Mouse (Mus musculus): Measurements from ENCODE around the gene Susd6. TPM values are rescaled to one million over a fixed set of nuclear protein-coding genes. Genes with fewer than 3 reads are reported as not detected.
A peak's percentile ranks its signal among the peaks of the same experiment; 100 is the strongest.

Susd6 gene
- polyA plus RNA-seq, 1 experiment from 2014 or later: 22.4 TPM

GRCm38 (mm10) chr12:80798271-80798670 is 8.0 kb downstream of the Susd6 start:
- Histone ChIP-seq H3K27ac (ENCODE audit: poor library complexity, severe bottlenecking) (no peak overlapping the region), H3K36me3 (0 out of 2 replicates have a peak, but pooled peaks cover 4% of the 10 kb centered on the region), H3K4me3 (no peak overlapping the region), H3K9me3 (replicated peaks) (no peaks in the 10 kb centered on the region), H3K27me3 (replicated peaks) (no peaks in the 10 kb centered on the region), H3K4me2 (no peak overlapping the region), H3K4me1 (replicated peaks) (peaks cover 23% of the 10 kb centered on the region), H3K9ac (no peak overlapping the region)
- ATAC-seq (ENCODE audit: insufficient number of reproducible peaks, low FRiP score): no peak

GRCm38 (mm10) chr12:80800156-80800555 is 9.8 kb downstream of the Susd6 start:
- 92% methylated on average over 3 of the region's 3 CpGs for WGBS
- H3K27me3 ChIP-seq (replicated peaks): no peaks in the 10 kb centered on the region
- H3K9ac ChIP-seq: no peak overlapping the region
- peaks cover 23% of the 10 kb centered on the region for H3K4me1 ChIP-seq (replicated peaks)
- H3K4me3 ChIP-seq: no peak overlapping the region
- H3K9me3 ChIP-seq (replicated peaks): no peaks in the 10 kb centered on the region
- ATAC-seq (ENCODE audit: insufficient number of reproducible peaks, low FRiP score): no peak
- 0 out of 2 replicates have a peak, but pooled peaks cover 4% of the 10 kb centered on the region for H3K36me3 ChIP-seq
- no peak overlapping the region for H3K27ac ChIP-seq (ENCODE audit: poor library complexity, severe bottlenecking)
- H3K4me2 ChIP-seq: no peak overlapping the region

GRCm38 (mm10) chr12:80801443-80801842 is 11.1 kb downstream of the Susd6 start:
- H3K36me3 ChIP-seq: 0 out of 2 replicates have a peak, but pooled peaks cover 4% of the 10 kb centered on the region
- no peak for ATAC-seq (ENCODE audit: insufficient number of reproducible peaks, low FRiP score)
- no peak overlapping the region for H3K4me3 ChIP-seq
- no peak overlapping the region for H3K27ac ChIP-seq (ENCODE audit: poor library complexity, severe bottlenecking)
- H3K4me2 ChIP-seq: no peak overlapping the region
- no peaks in the 10 kb centered on the region for H3K9me3 ChIP-seq (replicated peaks)
- H3K27me3 ChIP-seq (replicated peaks): no peaks in the 10 kb centered on the region
- 88% methylated on average over 1 of the region's 1 CpGs for WGBS
- no peak overlapping the region for H3K9ac ChIP-seq
- peaks cover 22% of the 10 kb centered on the region for H3K4me1 ChIP-seq (replicated peaks)

DNA sequence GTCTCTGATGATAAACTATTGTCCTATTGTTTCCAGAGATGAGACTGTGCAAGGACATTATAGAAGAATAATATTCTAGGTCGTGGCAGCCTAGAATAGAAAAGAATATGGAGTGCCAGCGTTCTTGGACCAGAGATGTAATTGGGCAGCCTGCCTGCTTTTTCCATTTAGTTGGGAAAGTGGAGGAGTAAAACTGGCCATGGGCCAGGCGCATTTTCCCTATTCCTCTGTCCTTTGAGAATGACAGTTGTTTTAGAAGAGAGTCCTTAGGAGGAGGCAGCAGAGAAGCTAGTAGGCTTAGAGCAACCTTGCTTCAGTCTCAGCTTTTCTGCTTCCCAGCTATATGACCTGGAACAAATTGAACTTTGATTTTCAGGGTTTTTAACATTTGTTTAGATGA is 13.6 kb downstream of the Susd6 start:
- no peak for ATAC-seq (ENCODE audit: insufficient number of reproducible peaks, low FRiP score)
- H3K36me3 ChIP-seq: 0 out of 2 replicates have a peak, but pooled peaks cover 4% of the 10 kb centered on the region
- H3K4me3 ChIP-seq: no peak overlapping the region
- H3K27ac ChIP-seq (ENCODE audit: poor library complexity, severe bottlenecking): no peak overlapping the region; the same call in 1 of the 2 replicates
- no peaks in the 10 kb centered on the region for H3K27me3 ChIP-seq (replicated peaks)
- peaks cover 31% of the 10 kb centered on the region for H3K4me1 ChIP-seq (replicated peaks)
- no peak overlapping the region for H3K9ac ChIP-seq
- WGBS: 52% methylated on average over 3 of the region's 3 CpGs
- H3K4me2 ChIP-seq: no peak overlapping the region
- H3K9me3 ChIP-seq (replicated peaks): no peaks in the 10 kb centered on the region

GRCm38 (mm10) chr12:80804861-80805428 is 14.6 kb downstream of the Susd6 start:
- Histone ChIP-seq H3K27me3 (replicated peaks) (no peaks in the 10 kb centered on the region), H3K9me3 (replicated peaks) (no peaks in the 10 kb centered on the region), H3K36me3 (0 out of 2 replicates have a peak, but pooled peaks cover 4% of the 10 kb centered on the region), H3K4me2 (no peak overlapping the region), H3K4me1 (replicated peaks) (peaks cover 38% of the 10 kb centered on the region), H3K4me3 (no peak overlapping the region), H3K9ac (no peak overlapping the region), H3K27ac (ENCODE audit: poor library complexity, severe bottlenecking) (no peak overlapping the region)
- WGBS: 83% methylated on average over 6 of the region's 6 CpGs
- ATAC-seq (ENCODE audit: insufficient number of reproducible peaks, low FRiP score): no peak

- H3K9ac ChIP-seq: no peak overlapping the region; the same call in 1 of the 2 replicates
- no peaks in the 10 kb centered on the region for H3K36me3 ChIP-seq
- no peak overlapping the region for H3K27ac ChIP-seq (ENCODE audit: poor library complexity, severe bottlenecking)
- no peak overlapping the region for H3K4me2 ChIP-seq
- 54% methylated on average over 2 of the region's 2 CpGs for WGBS
- no peaks in the 10 kb centered on the region for H3K27me3 ChIP-seq (replicated peaks)
- no peaks in the 10 kb centered on the region for H3K9me3 ChIP-seq (replicated peaks)
- H3K4me1 ChIP-seq (replicated peaks): peaks cover 53% of the 10 kb centered on the region
- no peak overlapping the region for H3K4me3 ChIP-seq
- ATAC-seq (ENCODE audit: insufficient number of reproducible peaks, low FRiP score): no peak
These were observed 17.3 kb downstream of the Susd6 start for GRCm38 (mm10) chr12:80807451-80808085.

DNA sequence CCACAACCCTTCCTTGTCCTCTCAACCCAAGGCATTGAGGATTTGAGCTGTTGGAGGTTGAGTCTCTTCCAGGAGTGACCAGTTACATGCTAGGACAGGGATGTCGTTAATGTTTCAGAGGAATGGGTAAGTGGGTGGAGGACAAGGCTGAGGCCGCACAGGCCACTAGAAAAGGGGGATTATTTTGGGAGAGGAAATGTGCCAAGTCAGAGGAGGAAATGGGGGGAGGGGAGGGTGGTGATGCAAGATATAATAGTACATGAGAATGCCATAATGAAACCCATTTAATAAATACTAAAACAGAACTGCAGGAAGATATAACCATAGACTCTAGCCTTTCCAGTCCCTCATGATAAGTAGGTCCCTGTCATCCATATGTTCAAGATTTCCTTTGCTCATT is 19.7 kb downstream of the Susd6 start:
- no peak overlapping the region for H3K4me3 ChIP-seq
- H3K9ac ChIP-seq: no peak overlapping the region
- H3K4me2 ChIP-seq: no peak overlapping the region
- WGBS: 75% methylated on average over 2 of the region's 2 CpGs
- H3K27me3 ChIP-seq (replicated peaks): no peaks in the 10 kb centered on the region
- no peak for ATAC-seq (ENCODE audit: insufficient number of reproducible peaks, low FRiP score)
- H3K4me1 ChIP-seq (replicated peaks): peaks cover 50% of the 10 kb centered on the region
- no peaks in the 10 kb centered on the region for H3K9me3 ChIP-seq (replicated peaks)
- H3K36me3 ChIP-seq: no peaks in the 10 kb centered on the region
- H3K27ac ChIP-seq (ENCODE audit: poor library complexity, severe bottlenecking): no peak overlapping the region

DNA sequence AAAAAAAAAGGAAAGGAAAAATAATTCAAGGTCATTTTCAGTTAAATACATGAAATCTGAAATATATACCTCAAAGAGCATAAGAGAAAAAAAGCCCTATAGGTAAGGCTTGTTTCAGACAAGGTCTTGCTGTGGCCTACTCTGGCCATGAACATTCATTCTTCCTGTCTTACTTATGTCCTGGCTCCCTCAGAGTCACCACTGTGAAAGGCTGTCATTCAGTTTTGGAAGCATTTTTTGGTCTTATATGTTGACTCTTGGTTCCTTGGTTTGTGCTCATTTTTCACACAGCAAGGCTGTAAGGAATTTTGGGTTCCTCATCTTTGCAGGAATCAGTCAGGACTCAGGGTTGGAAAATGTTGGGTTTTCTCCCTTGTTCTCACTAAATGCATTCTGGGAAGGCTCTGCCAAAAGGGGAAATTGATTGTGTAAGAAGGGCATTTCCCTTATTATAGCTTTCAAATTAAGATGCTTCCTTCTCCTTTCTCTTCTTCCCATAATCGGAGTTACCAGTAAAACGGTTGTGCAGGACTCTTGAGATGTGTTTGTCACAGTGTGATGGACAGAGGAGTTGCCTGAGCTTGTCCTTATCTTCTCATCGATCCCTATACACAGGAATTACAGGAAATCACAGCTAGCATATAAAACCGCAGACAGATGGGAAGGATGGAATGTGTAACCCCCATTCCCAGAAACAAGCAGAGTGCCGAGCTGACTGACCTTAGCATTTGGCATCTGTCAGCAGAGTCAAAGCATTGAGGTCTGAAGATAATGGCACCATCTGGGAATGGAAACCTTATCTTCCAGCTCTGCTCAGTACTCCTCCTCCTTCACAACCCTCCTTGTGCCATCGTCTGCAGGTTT is 21.6 kb downstream of the Susd6 start:
- H3K4me2 ChIP-seq: peak overlapping the region; percentile 29; the same call in 1 of the 2 replicates
- no peak overlapping the region for H3K4me3 ChIP-seq
- H3K9me3 ChIP-seq (replicated peaks): no peaks in the 10 kb centered on the region
- peaks cover 62% of the 10 kb centered on the region for H3K4me1 ChIP-seq (replicated peaks)
- peak; percentile 58; the same call in 1 of the 2 replicates for ATAC-seq (ENCODE audit: insufficient number of reproducible peaks, low FRiP score)
- 17% methylated on average over 6 of the region's 6 CpGs for WGBS
- H3K36me3 ChIP-seq: no peaks in the 10 kb centered on the region
- H3K27me3 ChIP-seq (replicated peaks): no peaks in the 10 kb centered on the region
- no peak overlapping the region for H3K9ac ChIP-seq
- H3K27ac ChIP-seq (ENCODE audit: poor library complexity, severe bottlenecking): peak overlapping the region; percentile 67

DNA sequence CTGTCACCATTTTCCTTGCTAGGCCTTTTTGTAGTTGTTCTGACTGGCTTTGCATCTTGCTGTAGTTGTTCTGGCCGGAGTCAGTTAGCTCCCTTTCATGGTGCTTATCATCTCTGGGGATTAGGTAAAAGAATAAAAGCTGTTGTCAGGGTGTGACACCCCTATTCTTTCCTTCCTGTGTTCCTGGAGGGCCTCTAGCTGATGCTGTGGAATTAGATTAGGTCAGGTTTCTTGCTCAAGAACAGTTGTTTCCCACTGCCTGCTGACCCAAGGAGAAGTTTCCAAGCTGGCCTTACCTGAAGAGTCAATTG is 22.2 kb downstream of the Susd6 start:
- WGBS: 29% methylated on average over 1 of the region's 1 CpGs
- ATAC-seq (ENCODE audit: insufficient number of reproducible peaks, low FRiP score): no peak
- Histone ChIP-seq H3K4me2 (peak overlapping the region; percentile 29; the same call in 1 of the 2 replicates), H3K9me3 (replicated peaks) (no peaks in the 10 kb centered on the region), H3K36me3 (no peaks in the 10 kb centered on the region), H3K4me3 (no peak overlapping the region), H3K27ac (ENCODE audit: poor library complexity, severe bottlenecking) (peak overlapping the region; percentile 67), H3K27me3 (replicated peaks) (no peaks in the 10 kb centered on the region), H3K9ac (no peak overlapping the region), H3K4me1 (replicated peaks) (peaks cover 61% of the 10 kb centered on the region)

DNA sequence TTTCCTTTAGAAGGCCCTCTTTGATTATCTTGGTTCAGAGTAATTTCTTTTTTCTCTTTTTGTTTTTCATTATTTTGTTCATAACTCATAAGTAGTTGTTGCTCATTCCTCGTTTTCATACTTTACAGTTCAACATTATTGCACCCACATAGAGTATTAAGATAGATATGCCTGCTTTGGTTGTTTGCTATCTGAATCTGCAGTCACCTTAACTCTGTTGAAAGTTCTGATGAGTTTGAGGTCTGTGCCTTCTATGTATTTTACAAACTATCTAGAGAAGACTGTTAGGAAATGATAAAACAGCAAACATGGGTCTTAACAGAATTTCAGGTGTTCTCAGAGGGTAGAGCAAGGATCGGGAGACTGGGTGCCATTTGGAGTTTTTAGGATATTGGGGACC is 23.1 kb downstream of the Susd6 start:
- peaks cover 62% of the 10 kb centered on the region for H3K4me1 ChIP-seq (replicated peaks)
- no peaks in the 10 kb centered on the region for H3K27me3 ChIP-seq (replicated peaks)
- no peak overlapping the region for H3K27ac ChIP-seq (ENCODE audit: poor library complexity, severe bottlenecking)
- no peak overlapping the region for H3K4me2 ChIP-seq
- ATAC-seq (ENCODE audit: insufficient number of reproducible peaks, low FRiP score): no peak
- H3K9ac ChIP-seq: no peak overlapping the region
- H3K36me3 ChIP-seq: no peaks in the 10 kb centered on the region
- H3K4me3 ChIP-seq: no peak overlapping the region
- 71% methylated on average over 2 of the region's 2 CpGs for WGBS
- no peaks in the 10 kb centered on the region for H3K9me3 ChIP-seq (replicated peaks)

- H3K36me3 ChIP-seq: no peaks in the 10 kb centered on the region
- ATAC-seq (ENCODE audit: insufficient number of reproducible peaks, low FRiP score): no peak
- no peak overlapping the region for H3K4me2 ChIP-seq
- WGBS: 89% methylated on average over 4 of the region's 4 CpGs
- H3K27ac ChIP-seq (ENCODE audit: poor library complexity, severe bottlenecking): no peak overlapping the region
- no peak overlapping the region for H3K4me3 ChIP-seq
- H3K9me3 ChIP-seq (replicated peaks): no peaks in the 10 kb centered on the region
- H3K4me1 ChIP-seq (replicated peaks): peaks cover 67% of the 10 kb centered on the region
- H3K27me3 ChIP-seq (replicated peaks): no peaks in the 10 kb centered on the region
- H3K9ac ChIP-seq: no peak overlapping the region
These were observed 23.6 kb downstream of the Susd6 start for GRCm38 (mm10) chr12:80813872-80814271.
